Mouse (Mus musculus) ES-CJ7 (cell line): ENCODE data around the gene Slc7a8.
"Not testable (repeated sequence)": the region's sequence is repeated elsewhere in the genome, so short reads cannot be mapped to it uniquely, and the experiment has no call there.

Source experiments
- DNase-seq: peaks from one replicate; pipeline ENCODE4 v3.0.0; 2011; ENCODE audit warnings: low read depth, low spot score

Gene Slc7a8

GRCm38 (mm10) chr14:54780836-54781609, 723 bp downstream of the Slc7a8 start:
- DNase-seq = peak; percentile 33

GRCm38 (mm10) chr14:54780084-54780483, 1.7 kb downstream of the Slc7a8 start:
- no peak for DNase-seq

- no peak for DNase-seq
These were observed 3.9 kb downstream of the Slc7a8 start for GRCm38 (mm10) chr14:54777893-54778292.

- DNase-seq = no peak
These were observed 5.0 kb downstream of the Slc7a8 start for GRCm38 (mm10) chr14:54776768-54777167.

- DNase-seq = no peak
These were observed 6.2 kb downstream of the Slc7a8 start for GRCm38 (mm10) chr14:54775534-54776041.

GRCm38 (mm10) chr14:54772333-54772856, 9.4 kb downstream of the Slc7a8 start:
- no peak for DNase-seq

GRCm38 (mm10) chr14:54770373-54770772, 11.4 kb downstream of the Slc7a8 start:
- no peak for DNase-seq

GRCm38 (mm10) chr14:54769068-54769425, 12.7 kb downstream of the Slc7a8 start:
- no peak for DNase-seq

- DNase-seq = no peak
These were observed 13.3 kb downstream of the Slc7a8 start for GRCm38 (mm10) chr14:54768314-54769067.

GRCm38 (mm10) chr14:54766937-54767336, 14.8 kb downstream of the Slc7a8 start:
- not testable (repeated sequence) for DNase-seq

- no peak for DNase-seq
These were observed 25.4 kb downstream of the Slc7a8 start for GRCm38 (mm10) chr14:54756382-54756781.

- DNase-seq = peak; percentile 19
These were observed 27.1 kb downstream of the Slc7a8 start for GRCm38 (mm10) chr14:54754602-54755018.

- no peak for DNase-seq
These were observed 27.7 kb downstream of the Slc7a8 start for GRCm38 (mm10) chr14:54753986-54754601.

GRCm38 (mm10) chr14:54752938-54753337, 28.8 kb downstream of the Slc7a8 start:
- no peak for DNase-seq

GRCm38 (mm10) chr14:54751768-54752167, 30.0 kb downstream of the Slc7a8 start:
- DNase-seq = no peak

GRCm38 (mm10) chr14:54749238-54749637, 32.5 kb downstream of the Slc7a8 start:
- DNase-seq = no peak

- peak; percentile 25 for DNase-seq
These were observed 33.5 kb downstream of the Slc7a8 start for GRCm38 (mm10) chr14:54747942-54748917.

GRCm38 (mm10) chr14:54746038-54746437, 35.7 kb downstream of the Slc7a8 start:
- no peak for DNase-seq

- no peak for DNase-seq
These were observed 37.3 kb downstream of the Slc7a8 start for GRCm38 (mm10) chr14:54744473-54744872.

- no peak for DNase-seq
These were observed 39.4 kb downstream of the Slc7a8 start for GRCm38 (mm10) chr14:54742375-54742774.

GRCm38 (mm10) chr14:54741721-54742120, 40.0 kb downstream of the Slc7a8 start:
- no peak for DNase-seq
